Mouse (Mus musculus) CH12.LX (cell line): ENCODE data around the gene Lnx1. TPM values are rescaled to one million over a fixed set of nuclear protein-coding genes. Genes with fewer than 3 reads are reported as not detected.

Source experiments
- DNase-seq: peaks from one replicate; pipeline ENCODE4 v3.0.0-alpha.2; 2013; ENCODE audit errors: extremely low read depth
- H3K27ac ChIP-seq: 2 replicates; pipeline ENCODE4 v1.5.1; 2012; ENCODE audit warnings: low read depth, mild to moderate bottlenecking, control low read depth, moderate library complexity; ENCODE audit not compliant: insufficient read depth
- H3K27me3 ChIP-seq: replicated peaks from 2 replicates; pipeline ENCODE3; 2012; ENCODE audit warnings: inconsistent platforms
- H3K36me3 ChIP-seq, 2 experiments: replicated peaks in 1 of 2; 2 replicates each; pipeline versions ENCODE3 to v1.6.1; 2012; ENCODE audit warnings: inconsistent platforms in 1 of 2, low read length in 1 of 2, mild to moderate bottlenecking in 1 of 2, mixed read lengths in 1 of 2, moderate library complexity in 1 of 2; ENCODE audit not compliant: control insufficient read depth in 1 of 2, insufficient read depth in 1 of 2
- H3K4me1 ChIP-seq, 2 experiments: 2 replicates each; pipeline ENCODE4 v1.6.1; 2012; ENCODE audit warnings: inconsistent platforms in 1 of 2, moderate library complexity in 1 of 2; ENCODE audit not compliant: insufficient read depth in 2 of 2, control insufficient read depth in 1 of 2
- H3K4me2 ChIP-seq: 2 replicates; pipeline ENCODE4 v1.6.1; 2012; ENCODE audit warnings: low read depth, mild to moderate bottlenecking, control low read depth; ENCODE audit not compliant: poor library complexity, insufficient read depth, severe bottlenecking
- H3K4me3 ChIP-seq, 3 experiments: fragments of 150-350 bp in 1 of 3; sonication (generic) in 1 of 3; replicated peaks in 1 of 3; 2 replicates each; pipeline versions ENCODE3 to v1.5.1; 2011 to 2012; ENCODE audit warnings: low read depth in 2 of 3, low read length in 2 of 3, mild to moderate bottlenecking in 2 of 3, moderate library complexity in 2 of 3, control low read depth in 1 of 3, improper control_type of control experiment in 1 of 3, inconsistent platforms in 1 of 3, mixed read lengths in 1 of 3; ENCODE audit not compliant: poor library complexity in 1 of 3
- H3K79me2 ChIP-seq: replicated peaks from 2 replicates; pipeline ENCODE4 v1.6.1; 2012; ENCODE audit warnings: mild to moderate bottlenecking, moderate library complexity; ENCODE audit not compliant: control insufficient read depth, poor library complexity, insufficient read depth, severe bottlenecking; ENCODE audit errors: extremely low read depth
- H3K9ac ChIP-seq: 2 replicates; pipeline ENCODE4 v1.6.1; 2012; ENCODE audit warnings: low read depth, mild to moderate bottlenecking, control low read depth, moderate library complexity; ENCODE audit not compliant: insufficient read depth
- H3K9me3 ChIP-seq: replicated peaks from 2 replicates; pipeline ENCODE3; 2012; ENCODE audit warnings: low read length, inconsistent platforms, mixed read lengths
- BHLHE40 ChIP-seq: IDR thresholded peaks from 2 replicates; pipeline ENCODE4 v1.6.1; 2011; ENCODE audit warnings: mild to moderate bottlenecking, low read depth, low read length, improper control_type of control experiment
- CHD2 ChIP-seq: IDR thresholded peaks from 2 replicates; pipeline ENCODE4 v1.6.1; 2011; ENCODE audit warnings: low read length, improper control_type of control experiment
- E2F4 ChIP-seq: IDR thresholded peaks from 2 replicates; pipeline ENCODE4 v1.6.1; 2011; ENCODE audit warnings: low read depth, low read length, improper control_type of control experiment; ENCODE audit not compliant: insufficient replicate concordance
- EP300 ChIP-seq: IDR thresholded peaks from 2 replicates; pipeline ENCODE4 v1.6.1; 2011; ENCODE audit warnings: low read length, improper control_type of control experiment
- ETS1 ChIP-seq: conservative IDR thresholded peaks from 2 replicates; pipeline ENCODE4 v1.6.1; 2012; ENCODE audit warnings: low read depth, mild to moderate bottlenecking, inconsistent platforms, low read length, improper control_type of control experiment, moderate library complexity
- GABPA ChIP-seq: IDR thresholded peaks from 2 replicates; pipeline ENCODE4 v1.6.1; 2012; ENCODE audit warnings: low read depth, low read length, improper control_type of control experiment, inconsistent platforms; ENCODE audit not compliant: insufficient replicate concordance
- HCFC1 ChIP-seq: IDR thresholded peaks from 2 replicates; pipeline ENCODE4 v1.6.1; 2012; ENCODE audit warnings: low read depth, mild to moderate bottlenecking, inconsistent platforms, low read length, improper control_type of control experiment
- JUN ChIP-seq: IDR thresholded peaks from 2 replicates; pipeline ENCODE4 v1.6.1; 2011; ENCODE audit warnings: low read depth, mild to moderate bottlenecking, low read length, improper control_type of control experiment, moderate library complexity; ENCODE audit not compliant: insufficient read depth
- MAFK ChIP-seq: IDR thresholded peaks from 2 replicates; pipeline ENCODE4 v1.6.1; 2011; ENCODE audit warnings: low read length, improper control_type of control experiment; ENCODE audit not compliant: insufficient replicate concordance
- MEF2A ChIP-seq: IDR thresholded peaks from 2 replicates; pipeline ENCODE4 v1.6.1; 2014; ENCODE audit warnings: low read depth, mild to moderate bottlenecking, inconsistent platforms, low read length, improper control_type of control experiment, borderline replicate concordance
- NELFE ChIP-seq: IDR thresholded peaks from 2 replicates; pipeline ENCODE4 v1.6.1; 2011; ENCODE audit warnings: low read depth, low read length, improper control_type of control experiment
- PAX5 ChIP-seq: IDR thresholded peaks from 2 replicates; pipeline ENCODE4 v1.6.1; 2012; ENCODE audit warnings: low read length, inconsistent platforms, mixed read lengths
- POLR2A ChIP-seq: IDR thresholded peaks from 2 replicates; pipeline ENCODE4 v1.6.1; 2011; ENCODE audit warnings: low read depth, mild to moderate bottlenecking, improper control_type of control experiment, low read length
- RAD21 ChIP-seq: IDR thresholded peaks from 2 replicates; pipeline ENCODE4 v1.6.1; 2011; ENCODE audit warnings: low read depth, mild to moderate bottlenecking, low read length, improper control_type of control experiment, moderate library complexity
- RCOR1 ChIP-seq: conservative IDR thresholded peaks from 2 replicates; pipeline ENCODE4 v1.6.1; 2012; ENCODE audit warnings: low read depth, mild to moderate bottlenecking, inconsistent platforms, low read length, improper control_type of control experiment
- SIN3A ChIP-seq: IDR thresholded peaks from 2 replicates; pipeline ENCODE4 v1.6.1; 2012; ENCODE audit warnings: low read length, improper control_type of control experiment, inconsistent platforms
- SMC3 ChIP-seq: IDR thresholded peaks from 2 replicates; pipeline ENCODE4 v1.6.1; 2011; ENCODE audit warnings: low read depth, low read length, improper control_type of control experiment
- TCF12 ChIP-seq: IDR thresholded peaks from 2 replicates; pipeline ENCODE4 v1.6.1; 2014; ENCODE audit warnings: low read depth, mild to moderate bottlenecking, inconsistent platforms, low read length, improper control_type of control experiment
- UBTF ChIP-seq: IDR thresholded peaks from 2 replicates; pipeline ENCODE4 v1.6.1; 2012; ENCODE audit warnings: low read depth, mild to moderate bottlenecking, inconsistent platforms, low read length, improper control_type of control experiment, moderate library complexity
- USF1 ChIP-seq: IDR thresholded peaks from 2 replicates; pipeline ENCODE4 v1.6.1; 2014; ENCODE audit warnings: low read depth, mild to moderate bottlenecking, inconsistent platforms, low read length, improper control_type of control experiment
- USF2 ChIP-seq: conservative IDR thresholded peaks from 2 replicates; pipeline ENCODE4 v1.6.1; 2011; ENCODE audit warnings: low read depth, low read length, improper control_type of control experiment
- ZMIZ1 ChIP-seq: IDR thresholded peaks from 2 replicates; pipeline ENCODE4 v1.6.1; 2012; ENCODE audit warnings: low read depth, mild to moderate bottlenecking, inconsistent platforms, low read length, improper control_type of control experiment
- ZNF384 ChIP-seq: IDR thresholded peaks from 2 replicates; pipeline ENCODE4 v1.6.1; 2012; ENCODE audit warnings: low read depth, low read length, improper control_type of control experiment, inconsistent platforms
- dilution Hi-C: fragments of 300-500 bp; cut with MboI; formaldehyde crosslinking; loops from 2 replicates; pipeline ENCODE4 v1.14.3; 2020; ENCODE audit warnings: low sequenced_read_pairs; ENCODE audit not compliant: extremely low pct_unique_long_range_greater_than_20kb, extremely low pct_ligation_motif_present
- in situ Hi-C: fragments of 300-500 bp; cut with MboI; formaldehyde crosslinking; loops from 3 replicates; pipeline ENCODE4 v1.14.3; 2019; ENCODE audit warnings: low sequenced_read_pairs, low pct_ligation_motif_present, low pct_unique_long_range_greater_than_20kb, mixed read lengths
- polyA plus RNA-seq: library from polyadenylated mRNA; unstranded; fragments of >175 nt; gene quantifications from 2 replicates; pipeline ENCODE4 v1.2.1, GENCODE M21; 2012; ENCODE audit warnings: low read depth; ENCODE audit not compliant: insufficient read length
- total RNA-seq, 2 experiments: library from RNA; depleted of rRNA; stranded (reverse); fragments of 300-350 nt in 1 of 2; fragments of >200 nt in 1 of 2; gene quantifications; 2 replicates each; pipeline ENCODE4 v1.2.3; 2012 to 2014

The Lnx1 gene
- total and polyA plus RNA-seq, 3 experiments, result 0.08 to 0.26 (median 0.16) TPM

DNA sequence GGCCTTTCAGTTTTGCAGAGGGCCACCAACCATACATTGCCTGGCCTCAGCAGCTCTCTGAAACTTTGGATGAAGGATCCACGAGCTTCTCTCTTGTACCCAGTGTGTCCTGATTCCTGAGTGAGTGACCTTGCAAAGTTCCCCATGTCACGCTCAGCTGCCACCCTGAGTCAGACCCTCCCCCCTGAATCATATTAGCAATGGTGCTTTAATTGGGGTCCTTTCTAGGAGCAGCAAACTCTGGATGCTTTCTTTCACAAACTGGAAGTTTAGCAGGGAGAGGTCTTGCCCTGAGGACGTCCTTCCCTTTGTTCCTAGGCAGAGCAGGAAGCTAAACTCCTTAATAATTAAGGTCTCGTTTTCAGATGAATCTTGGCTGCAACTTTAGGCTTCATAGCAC lies 22.8 kb upstream of the Lnx1 start:
- no peaks in the 10 kb centered on the region for H3K36me3 ChIP-seq
- TF ChIP-seq ETS1 (no peak), ZMIZ1 (no peak), USF2 (no peak), PAX5 (no peak), JUN (no peak), E2F4 (no peak), NELFE (no peak), UBTF (no peak), HCFC1 (no peak), BHLHE40 (no peak), ZNF384 (no peak), TCF12 (no peak), SMC3 (no peak), MAFK (no peak), GABPA (no peak), EP300 (no peak), MEF2A (no peak), USF1 (no peak), SIN3A (no peak), POLR2A (no peak)
- TF ChIP-seq, all 38 proteins: peak for 0
- dilution Hi-C loops, result no loop called here
- Histone ChIP-seq H3K4me2 (no peak overlapping the region), H3K79me2 (no peaks in the 10 kb centered on the region), H3K4me1 (no peaks in the 10 kb centered on the region), H3K27me3 (no peaks in the 10 kb centered on the region), H3K9ac (no peak overlapping the region), H3K9me3 (peaks cover 3% of the 10 kb centered on the region), H3K4me3 (no peak overlapping the region), H3K27ac (no peak overlapping the region)
- DNase-seq, result no peak
- in situ Hi-C loops, result no loop called here

DNA sequence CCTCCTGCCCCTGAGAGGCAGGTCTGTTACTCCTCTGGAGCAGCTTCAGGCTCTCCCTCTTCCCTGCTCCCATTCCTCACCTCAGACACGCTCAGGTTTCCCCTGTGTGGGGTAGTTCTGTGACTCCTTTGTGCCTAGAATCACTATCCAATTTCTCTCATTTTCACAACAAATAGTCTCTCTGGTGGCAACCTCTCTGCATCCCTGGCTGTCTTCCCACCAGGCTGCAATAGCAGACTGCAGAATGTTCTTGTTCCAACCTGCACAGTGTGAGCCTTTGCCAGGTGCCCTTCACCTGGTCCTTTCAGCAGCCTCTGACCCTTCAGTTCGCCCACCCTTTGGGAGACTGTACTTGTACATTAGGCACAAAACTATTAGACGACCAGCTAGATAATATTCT lies 19.1 kb upstream of the Lnx1 start:
- TF ChIP-seq RCOR1, result no peak
- no peak for TF ChIP-seq MAFK
- no peak for TF ChIP-seq RAD21
- no peak for TF ChIP-seq E2F4
- TF ChIP-seq CHD2, result no peak
- no peak for TF ChIP-seq SIN3A
- Histone ChIP-seq H3K36me3 (no peaks in the 10 kb centered on the region), H3K27me3 (no peaks in the 10 kb centered on the region), H3K9ac (no peak overlapping the region), H3K9me3 (peaks cover 3% of the 10 kb centered on the region), H3K4me1 (no peaks in the 10 kb centered on the region), H3K27ac (no peak overlapping the region), H3K4me2 (peak overlapping the region; percentile 67; the same call in 1 of the 2 replicates), H3K4me3 (no peak overlapping the region), H3K79me2 (no peaks in the 10 kb centered on the region)
- no peak for DNase-seq
- dilution Hi-C loops (no loop called here), in situ Hi-C loops (no loop called here)
